Mouse (Mus musculus): ENCODE results near the gene Ugt1a7c. TPM values are rescaled to one million over a fixed set of nuclear protein-coding genes. Genes with fewer than 3 reads are reported as not detected.

Ugt1a7c gene
- total RNA-seq, 2 experiments from 2014 or later: 0.44 to 0.82 TPM

- DNase-seq (ENCODE audit: low spot score in 2 of 2): no peak
- intact Hi-C loops (cut with DNase I): no loop called here
Observed at GRCm38 (mm10) chr1:88231803-88232499, 137.1 kb downstream of the Ugt1a7c start.

GRCm38 (mm10) chr1:88232664-88233380 is 138.0 kb downstream of the Ugt1a7c start:
- DNase-seq (ENCODE audit: low spot score in 2 of 2): no peak
- intact Hi-C loops (cut with DNase I): no loop called here

GRCm38 (mm10) chr1:88233421-88234247 is 138.8 kb downstream of the Ugt1a7c start:
- intact Hi-C loops (cut with DNase I): no loop called here
- no peak for DNase-seq (ENCODE audit: low spot score in 2 of 2)

- DNase-seq (ENCODE audit: low spot score in 2 of 2): no peak
- intact Hi-C loops (cut with DNase I): no loop called here
Observed at GRCm38 (mm10) chr1:88234248-88234610, 139.4 kb downstream of the Ugt1a7c start.

- intact Hi-C loops (cut with DNase I): no loop called here
- no peak for DNase-seq (ENCODE audit: low spot score in 2 of 2)
Observed at GRCm38 (mm10) chr1:88234646-88235045, 139.8 kb downstream of the Ugt1a7c start.

GRCm38 (mm10) chr1:88235046-88235893 is 140.4 kb downstream of the Ugt1a7c start:
- DNase-seq (ENCODE audit: low spot score in 2 of 2): no peak
- intact Hi-C loops (cut with DNase I): no loop called here

- DNase-seq (ENCODE audit: low spot score in 2 of 2): no peak
- intact Hi-C loops (cut with DNase I): no loop called here
Observed at GRCm38 (mm10) chr1:88235894-88236415, 141.1 kb downstream of the Ugt1a7c start.

GRCm38 (mm10) chr1:88237311-88237710 is 142.4 kb downstream of the Ugt1a7c start:
- intact Hi-C loops (cut with DNase I): no loop called here
- DNase-seq (ENCODE audit: low spot score in 2 of 2): no peak

- no peak for DNase-seq (ENCODE audit: low spot score in 2 of 2)
- intact Hi-C loops (cut with DNase I): no loop called here
Observed at GRCm38 (mm10) chr1:88238771-88239170, 143.9 kb downstream of the Ugt1a7c start.

GRCm38 (mm10) chr1:88240072-88240471 is 145.2 kb downstream of the Ugt1a7c start:
- intact Hi-C loops (cut with DNase I): no loop called here
- no peak for DNase-seq (ENCODE audit: low spot score in 2 of 2)

- no peak for DNase-seq (ENCODE audit: low spot score in 2 of 2)
- intact Hi-C loops (cut with DNase I): no loop called here
Observed at GRCm38 (mm10) chr1:88240579-88240978, 145.7 kb downstream of the Ugt1a7c start.

- DNase-seq (ENCODE audit: low spot score in 2 of 2): no peak
- intact Hi-C loops (cut with DNase I): no loop called here
Observed at GRCm38 (mm10) chr1:88243861-88244260, 149.0 kb downstream of the Ugt1a7c start.

- no peak for DNase-seq (ENCODE audit: low spot score in 2 of 2)
- intact Hi-C loops (cut with DNase I): loop anchor here (5.0 kb wide), 1 partner anchor 61 kb away; no protein-coding TSS in a partner anchor
Observed at GRCm38 (mm10) chr1:88245881-88246280, 151.0 kb downstream of the Ugt1a7c start.

- intact Hi-C loops (cut with DNase I): loop anchor here (5.0 kb wide), 1 partner anchor 61 kb away; no protein-coding TSS in a partner anchor
- no peak for DNase-seq (ENCODE audit: low spot score in 2 of 2)
Observed at GRCm38 (mm10) chr1:88246386-88246785, 151.5 kb downstream of the Ugt1a7c start.

- intact Hi-C loops (cut with DNase I): loop anchor here (5.0 kb wide), 1 partner anchor 60 kb away; no protein-coding TSS in a partner anchor
- DNase-seq (ENCODE audit: low spot score in 2 of 2): no peak
Observed at GRCm38 (mm10) chr1:88247660-88248059, 152.8 kb downstream of the Ugt1a7c start.

- intact Hi-C loops (cut with DNase I): loop anchor here (5.0 kb wide), 1 partner anchor 59 kb away; no protein-coding TSS in a partner anchor
- no peak for DNase-seq (ENCODE audit: low spot score in 2 of 2)
Observed at GRCm38 (mm10) chr1:88248658-88249057, 153.8 kb downstream of the Ugt1a7c start.

GRCm38 (mm10) chr1:88249596-88249995 is 154.7 kb downstream of the Ugt1a7c start:
- intact Hi-C loops (cut with DNase I): loop anchor here (5.0 kb wide), 1 partner anchor 58 kb away; no protein-coding TSS in a partner anchor
- no peak for DNase-seq (ENCODE audit: low spot score in 2 of 2)

GRCm38 (mm10) chr1:88250023-88250422 is 155.2 kb downstream of the Ugt1a7c start:
- intact Hi-C loops (cut with DNase I): no loop called here
- no peak for DNase-seq (ENCODE audit: low spot score in 2 of 2)

GRCm38 (mm10) chr1:88253106-88253505 is 158.2 kb downstream of the Ugt1a7c start:
- intact Hi-C loops (cut with DNase I): no loop called here

More at GRCm38 (mm10) chr1:88253106-88253505, 158.2 kb downstream of the Ugt1a7c start:
- no peak for DNase-seq (ENCODE audit: low spot score in 2 of 2)
